Mouse (Mus musculus): ENCODE measurements around the gene Ppie. TPM values are rescaled to one million over a fixed set of nuclear protein-coding genes. Genes with fewer than 3 reads are reported as not detected.
"Not testable (repeated sequence)": the region's sequence is repeated elsewhere in the genome, so short reads cannot be mapped to it uniquely, and the experiment has no call there.

Ppie gene
- total RNA-seq, 1 experiment from 2014 or later = 35.3 TPM

DNA sequence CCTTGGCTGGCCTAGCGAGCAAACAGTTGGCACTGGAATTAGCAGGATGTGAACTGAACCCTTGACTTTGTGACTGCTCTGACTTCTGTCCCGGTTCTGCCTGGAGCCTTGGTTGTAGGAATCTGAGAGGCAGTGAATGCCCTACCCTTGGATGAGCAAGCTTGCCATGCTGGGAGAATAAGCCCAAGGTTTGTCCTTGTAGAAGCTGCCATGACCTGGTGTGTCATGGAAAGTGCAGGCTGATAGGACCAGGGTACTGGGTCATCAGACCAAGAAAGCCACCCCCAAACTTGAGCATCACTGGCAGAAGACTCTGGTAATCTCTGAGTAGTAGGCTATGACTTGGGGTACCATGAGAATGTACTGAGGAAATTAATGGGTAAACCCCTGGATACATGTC, 18.5 kb downstream of the Ppie start:
- no peak for ATAC-seq (replicated peaks; ENCODE audit: insufficient number of reproducible peaks, low FRiP score, low TSS enrichment, poor library complexity, severe bottlenecking)

DNA sequence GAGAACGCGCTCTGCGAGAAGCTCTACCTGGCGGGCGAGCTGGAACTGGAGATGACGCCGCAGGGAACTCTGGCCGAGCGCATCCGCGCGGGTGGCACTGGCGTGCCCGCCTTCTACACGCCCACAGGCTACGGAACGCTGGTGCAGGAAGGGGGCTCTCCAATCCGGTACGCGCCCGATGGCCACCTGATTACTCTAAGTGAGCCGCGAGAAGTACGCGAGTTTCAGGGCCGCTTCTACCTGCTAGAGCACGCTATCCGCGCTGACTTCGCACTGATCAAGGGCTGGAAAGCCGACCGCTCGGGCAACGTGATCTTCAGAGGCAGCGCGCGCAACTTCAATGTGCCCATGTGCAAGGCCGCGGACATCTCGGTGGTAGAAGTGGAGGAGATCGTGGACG, 23.1 kb downstream of the Ppie start:
- not testable (repeated sequence) for ATAC-seq (replicated peaks; ENCODE audit: insufficient number of reproducible peaks, low FRiP score, low TSS enrichment, poor library complexity, severe bottlenecking)

DNA sequence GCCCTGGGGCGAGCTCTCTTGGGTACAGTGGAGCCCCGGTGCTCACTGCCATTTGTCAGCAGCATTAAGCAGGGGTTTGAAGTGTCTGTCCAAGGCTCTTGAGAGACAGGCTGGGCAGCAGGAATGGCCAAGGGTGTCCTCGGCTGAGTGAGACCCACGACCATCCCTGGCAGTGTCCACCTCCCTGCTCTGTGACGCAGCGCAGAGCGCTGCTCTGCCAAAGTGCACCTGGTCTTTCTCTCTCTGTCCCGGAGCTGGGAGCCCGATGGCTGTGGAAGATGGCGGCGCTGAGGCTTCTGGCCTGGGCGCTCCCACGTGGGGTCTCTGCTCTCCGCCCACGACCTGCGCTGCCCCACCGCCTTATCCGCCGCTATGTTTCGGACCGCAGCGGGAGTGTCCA, 23.7 kb downstream of the Ppie start, which contains the start of gene Oxct2b:
Gene Oxct2b (plus strand): TSS at position 256 of the 400 bp plus-strand sequence.
- ATAC-seq (replicated peaks; ENCODE audit: insufficient number of reproducible peaks, low FRiP score, low TSS enrichment, poor library complexity, severe bottlenecking) = no peak

DNA sequence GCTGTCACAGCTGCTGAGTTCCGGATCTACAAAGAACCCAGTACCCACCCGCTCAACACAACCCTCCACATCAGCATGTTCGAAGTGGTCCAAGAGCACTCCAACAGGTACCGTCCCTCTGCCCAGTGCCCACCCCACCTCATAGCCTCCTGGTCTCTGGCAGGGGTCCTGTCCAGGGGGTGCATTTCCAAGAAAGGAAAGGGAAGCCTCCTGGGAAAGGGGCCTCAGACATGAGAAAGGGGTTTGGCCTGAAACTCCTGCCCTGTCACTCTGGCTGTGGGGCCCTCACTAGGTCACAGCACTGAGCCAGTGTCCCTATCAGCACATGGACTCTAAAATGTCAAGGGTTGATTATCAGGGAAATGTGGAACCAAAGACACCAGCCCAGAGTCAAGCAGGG, 25.1 kb downstream of the Ppie start:
- ATAC-seq (replicated peaks; ENCODE audit: insufficient number of reproducible peaks, low FRiP score, low TSS enrichment, poor library complexity, severe bottlenecking) = not testable (repeated sequence)

DNA sequence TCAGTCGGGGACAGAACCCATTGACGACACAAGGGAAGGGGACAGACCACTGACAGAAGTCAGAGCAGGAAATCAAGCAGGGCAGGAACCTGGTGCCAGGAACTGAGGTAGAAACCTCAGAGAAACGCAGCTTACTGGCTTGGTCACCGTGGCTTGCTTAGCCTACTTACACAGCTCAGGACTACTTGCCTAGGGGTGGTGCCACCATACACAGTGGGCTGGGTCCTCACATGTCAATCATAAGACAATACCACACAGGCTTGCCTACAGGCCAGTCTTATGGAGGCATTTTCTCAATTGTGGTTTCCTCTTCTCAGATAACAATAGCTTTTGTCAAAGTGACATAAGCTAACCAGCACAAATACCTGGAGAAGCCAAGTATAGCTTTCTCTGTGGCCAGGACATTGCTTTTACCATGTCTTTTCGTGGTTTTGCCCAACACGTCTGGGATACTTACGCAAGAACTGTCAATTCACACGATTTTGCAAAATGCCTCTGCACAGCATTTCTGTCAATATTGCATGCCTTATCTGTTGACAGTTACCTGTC, 27.5 kb downstream of the Ppie start:
- ATAC-seq (replicated peaks; ENCODE audit: insufficient number of reproducible peaks, low FRiP score, low TSS enrichment, poor library complexity, severe bottlenecking) = no peak

DNA sequence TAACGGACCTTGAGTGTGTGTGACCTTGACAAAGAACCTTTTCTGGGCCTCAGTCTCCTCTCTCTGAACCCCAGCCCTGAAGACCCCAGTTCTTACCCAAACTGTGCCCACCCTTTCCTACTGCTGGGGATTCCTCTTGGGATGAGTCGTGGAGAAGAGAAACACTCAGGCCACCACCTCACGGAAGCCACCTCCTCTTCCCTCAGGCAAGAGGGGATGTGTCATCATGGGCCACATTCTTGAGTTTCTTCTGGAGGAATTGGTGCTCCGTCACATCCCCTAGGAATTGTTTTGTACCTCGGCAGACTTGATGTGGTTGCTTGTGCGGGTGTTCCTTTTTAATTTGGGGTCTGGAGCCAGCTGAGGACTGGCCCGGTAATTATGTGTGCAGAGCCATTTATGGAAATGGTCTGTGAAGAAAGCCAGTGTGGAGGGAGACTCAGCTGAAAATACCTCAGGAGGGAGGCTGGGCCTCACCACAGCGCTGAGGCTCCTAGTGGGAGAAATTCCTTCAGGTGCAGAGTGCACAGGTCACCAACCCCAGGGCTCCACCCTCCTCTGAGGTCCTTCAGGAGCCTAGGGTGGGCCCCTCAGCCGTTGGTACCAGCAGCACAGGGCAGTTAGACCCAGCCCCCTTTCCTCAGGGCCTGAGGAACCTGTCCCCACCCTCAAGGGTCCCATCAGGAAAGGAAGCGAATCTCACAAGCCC, 28.3 kb downstream of the Ppie start:
- ATAC-seq (replicated peaks; ENCODE audit: insufficient number of reproducible peaks, low FRiP score, low TSS enrichment, poor library complexity, severe bottlenecking) = not testable (repeated sequence)

DNA sequence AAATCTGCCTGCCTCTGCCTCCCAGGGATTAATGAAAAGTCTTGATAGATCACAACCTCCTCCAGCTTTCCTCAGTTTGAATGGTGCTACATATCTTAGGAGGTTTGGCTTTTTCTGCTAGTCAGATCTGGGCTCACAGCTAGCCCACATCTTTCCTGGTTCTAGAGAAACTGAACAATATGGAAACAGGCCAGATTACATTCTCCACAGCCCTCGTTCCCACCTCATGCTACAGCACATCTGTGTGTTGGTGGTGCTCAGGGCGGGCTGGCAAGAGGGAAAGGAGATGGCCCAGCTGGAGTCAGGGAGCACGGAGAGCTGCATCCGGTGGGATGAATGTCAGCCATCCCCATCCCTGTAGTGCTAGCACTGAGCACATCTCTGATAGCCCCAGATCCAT, 29.0 kb downstream of the Ppie start:
- no peak for ATAC-seq (replicated peaks; ENCODE audit: insufficient number of reproducible peaks, low FRiP score, low TSS enrichment, poor library complexity, severe bottlenecking)

DNA sequence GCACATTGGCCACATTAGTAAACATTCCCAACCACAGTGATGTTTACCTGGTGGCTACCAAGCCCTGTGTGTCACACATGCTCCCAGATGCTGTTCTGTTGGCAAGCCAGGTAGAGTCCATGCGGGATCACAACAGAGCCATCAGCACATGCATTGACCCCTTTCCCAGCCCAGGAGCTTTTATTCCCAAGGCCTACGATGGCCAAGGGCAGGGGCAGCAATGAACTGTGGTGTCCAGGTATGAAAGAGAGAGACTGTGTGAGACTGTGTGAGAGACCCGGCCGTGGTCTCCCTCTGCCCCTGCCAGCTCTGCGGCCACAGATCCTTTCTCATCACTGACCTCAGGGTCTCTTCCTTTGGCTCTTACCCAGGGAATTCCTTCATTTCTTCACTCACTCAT, 31.7 kb downstream of the Ppie start:
- no peak for ATAC-seq (replicated peaks; ENCODE audit: insufficient number of reproducible peaks, low FRiP score, low TSS enrichment, poor library complexity, severe bottlenecking)

DNA sequence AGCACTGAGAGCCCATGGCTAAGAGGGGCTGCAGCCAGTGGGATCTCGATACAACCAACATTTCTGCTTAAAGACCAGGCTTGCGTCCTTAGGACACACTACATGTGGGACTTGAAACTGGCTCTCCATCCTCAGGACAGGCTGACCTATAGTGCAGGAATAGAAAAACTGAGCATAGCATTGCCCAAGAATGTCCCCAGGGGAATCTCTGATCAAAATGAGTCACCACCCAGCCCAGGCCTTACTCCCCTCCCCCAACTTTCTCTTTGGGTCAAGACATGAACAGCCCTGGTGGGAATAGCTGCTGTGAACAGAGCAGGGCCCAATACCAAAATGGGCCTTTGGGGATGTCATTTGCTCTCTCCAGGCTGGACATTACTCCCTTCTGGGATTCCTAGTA, 32.9 kb downstream of the Ppie start:
- ATAC-seq (replicated peaks; ENCODE audit: insufficient number of reproducible peaks, low FRiP score, low TSS enrichment, poor library complexity, severe bottlenecking) = no peak

DNA sequence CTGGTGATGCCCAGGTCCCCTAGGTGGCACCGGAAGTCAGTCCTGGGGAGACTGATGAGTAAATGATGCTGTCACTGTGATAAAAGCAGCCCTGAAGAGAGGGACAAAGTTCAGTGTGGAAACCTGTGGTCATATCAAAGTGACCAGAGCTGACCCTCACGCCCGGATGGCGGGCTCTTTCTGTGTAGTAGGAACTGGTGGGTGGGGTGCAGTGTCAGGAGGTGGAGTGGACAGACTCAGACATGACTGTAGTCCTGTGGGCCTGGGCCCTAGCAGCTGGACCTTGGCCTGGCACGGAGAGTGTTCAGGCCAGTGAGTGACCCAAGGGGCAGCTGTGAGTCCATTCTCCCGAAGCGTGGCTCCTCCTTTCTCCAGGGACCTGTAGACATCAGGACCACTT, 33.8 kb downstream of the Ppie start:
- ATAC-seq (replicated peaks; ENCODE audit: insufficient number of reproducible peaks, low FRiP score, low TSS enrichment, poor library complexity, severe bottlenecking) = not testable (repeated sequence)

DNA sequence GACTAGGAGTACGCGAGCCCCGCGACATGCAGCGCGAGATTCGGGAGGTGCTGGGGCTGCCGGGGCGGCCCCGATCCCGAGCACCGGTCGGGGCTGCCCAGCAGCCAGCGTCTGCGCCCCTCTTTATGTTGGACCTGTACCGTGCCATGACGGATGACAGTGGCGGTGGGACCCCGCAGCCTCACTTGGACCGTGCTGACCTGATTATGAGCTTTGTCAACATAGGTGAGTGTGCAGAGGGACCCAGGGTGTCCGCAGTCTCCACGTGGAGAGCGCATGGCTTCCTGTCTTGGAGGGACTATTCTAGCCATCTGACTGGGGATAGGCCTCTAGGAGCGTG, 34.3 kb downstream of the Ppie start:
- ATAC-seq (replicated peaks; ENCODE audit: insufficient number of reproducible peaks, low FRiP score, low TSS enrichment, poor library complexity, severe bottlenecking) = no peak

DNA sequence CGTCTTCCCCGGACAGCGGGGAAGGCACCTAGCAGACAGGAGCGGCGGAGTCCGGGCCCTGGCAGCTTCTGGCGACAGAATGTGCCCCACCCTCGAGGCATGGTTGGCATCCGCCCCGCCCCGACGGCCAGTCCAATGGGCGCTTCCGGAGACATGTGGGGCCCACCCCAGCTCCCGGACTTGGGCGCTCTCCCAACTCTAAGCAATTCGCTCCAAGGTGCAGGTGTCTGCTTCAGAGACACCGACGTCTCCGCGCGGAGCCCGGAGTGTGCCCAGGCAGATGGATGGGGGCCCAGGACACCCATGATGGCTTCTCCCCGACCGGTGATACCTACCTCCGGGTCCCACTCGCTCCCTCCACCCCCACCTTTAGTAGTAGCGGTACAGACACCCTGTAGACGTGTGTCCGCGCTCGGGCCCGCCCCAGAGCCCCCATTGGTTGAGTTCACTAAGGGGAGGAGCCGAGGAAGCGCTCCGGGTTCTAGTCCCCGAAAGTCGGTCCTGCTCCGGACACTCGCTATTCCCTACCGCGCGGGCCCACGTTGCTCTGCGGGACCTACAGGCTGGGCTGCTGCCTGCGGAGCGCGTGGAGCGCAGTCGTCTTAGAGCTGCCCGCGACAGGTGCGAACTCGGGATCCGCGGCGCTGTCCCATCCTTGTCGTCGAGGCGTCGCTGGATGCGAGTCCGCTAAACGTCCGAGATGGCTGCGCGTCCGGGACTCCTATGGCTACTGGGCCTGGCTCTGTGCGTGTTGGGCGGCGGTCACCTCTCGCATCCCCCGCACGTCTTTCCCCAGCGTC, 34.9 kb downstream of the Ppie start, which contains the start of gene Bmp8b:
Gene Bmp8b (plus strand): TSS at position 515 of the 800 bp plus-strand sequence.
- no peak for ATAC-seq (replicated peaks; ENCODE audit: insufficient number of reproducible peaks, low FRiP score, low TSS enrichment, poor library complexity, severe bottlenecking)

DNA sequence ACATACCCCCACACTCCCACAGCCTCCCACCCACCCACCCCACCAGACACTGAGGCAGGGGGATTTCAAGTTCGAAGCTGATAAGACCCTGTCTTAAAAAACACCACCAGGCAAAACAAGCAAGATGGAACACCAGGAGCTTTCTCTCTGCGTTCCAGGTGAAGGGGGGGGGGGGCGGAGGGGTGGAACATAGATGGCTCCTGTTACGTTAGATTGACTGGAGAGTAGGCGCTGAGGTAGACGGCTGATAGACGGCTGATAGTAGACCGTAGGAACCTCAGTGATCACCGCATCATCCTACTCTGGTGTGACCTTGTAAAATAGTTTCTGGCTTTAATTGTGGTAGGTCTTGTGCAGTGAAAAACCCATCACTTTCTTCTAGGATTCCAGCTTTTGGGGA, 45.9 kb downstream of the Ppie start:
- ATAC-seq (replicated peaks; ENCODE audit: insufficient number of reproducible peaks, low FRiP score, low TSS enrichment, poor library complexity, severe bottlenecking) = no peak

DNA sequence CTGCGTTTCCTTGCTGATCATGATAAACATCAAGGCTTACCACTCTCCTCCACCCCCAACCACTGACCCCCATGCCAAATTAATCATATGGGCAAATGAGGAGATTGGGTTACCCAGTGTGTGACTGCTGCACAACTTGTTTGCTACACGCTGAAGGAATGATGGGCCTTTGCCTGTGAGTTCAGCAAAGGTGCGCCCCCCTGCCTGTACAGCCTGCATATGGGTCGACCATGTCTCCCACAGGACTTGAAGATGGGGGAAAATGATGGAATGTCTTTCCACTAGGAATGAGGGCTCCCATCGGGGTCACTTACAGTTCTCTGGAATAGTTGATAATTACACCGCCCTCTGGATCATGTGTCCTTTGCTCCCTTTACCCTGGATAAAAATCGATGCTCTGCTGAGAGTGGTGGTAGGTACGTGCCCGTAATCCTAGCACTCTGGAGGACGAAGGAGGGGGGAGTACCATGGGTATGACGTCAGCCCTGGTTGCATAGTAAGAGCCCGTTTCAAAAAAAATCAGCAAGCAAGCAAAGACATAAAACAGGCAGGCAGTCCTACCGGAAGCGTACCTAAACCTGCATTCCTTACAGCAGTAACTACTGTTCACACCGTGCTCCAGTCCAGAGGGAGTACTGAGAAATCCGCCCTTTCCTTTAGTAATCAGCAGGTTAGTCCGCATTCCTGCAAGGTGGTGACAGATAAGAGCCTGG, 46.5 kb downstream of the Ppie start:
- no peak for ATAC-seq (replicated peaks; ENCODE audit: insufficient number of reproducible peaks, low FRiP score, low TSS enrichment, poor library complexity, severe bottlenecking)

DNA sequence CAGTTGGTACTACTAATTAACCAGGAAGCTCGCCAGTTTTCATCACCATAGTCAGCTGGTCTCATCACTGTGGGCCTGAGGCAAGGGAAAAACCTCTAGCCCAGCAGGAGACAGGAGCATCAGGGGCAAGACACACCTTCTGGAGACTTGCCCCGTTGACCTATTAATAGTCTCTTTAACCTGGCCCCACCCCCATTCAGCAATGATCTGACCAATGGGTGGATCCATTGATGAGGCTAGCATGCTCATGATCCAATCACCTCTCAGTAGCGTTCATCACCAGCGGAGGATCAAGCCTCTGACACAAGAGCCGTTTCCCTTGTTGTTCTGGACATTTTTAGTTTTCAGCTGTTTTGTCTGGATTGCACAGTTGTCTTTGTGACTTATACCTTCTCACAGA, 47.1 kb downstream of the Ppie start:
- ATAC-seq (replicated peaks; ENCODE audit: insufficient number of reproducible peaks, low FRiP score, low TSS enrichment, poor library complexity, severe bottlenecking) = no peak

DNA sequence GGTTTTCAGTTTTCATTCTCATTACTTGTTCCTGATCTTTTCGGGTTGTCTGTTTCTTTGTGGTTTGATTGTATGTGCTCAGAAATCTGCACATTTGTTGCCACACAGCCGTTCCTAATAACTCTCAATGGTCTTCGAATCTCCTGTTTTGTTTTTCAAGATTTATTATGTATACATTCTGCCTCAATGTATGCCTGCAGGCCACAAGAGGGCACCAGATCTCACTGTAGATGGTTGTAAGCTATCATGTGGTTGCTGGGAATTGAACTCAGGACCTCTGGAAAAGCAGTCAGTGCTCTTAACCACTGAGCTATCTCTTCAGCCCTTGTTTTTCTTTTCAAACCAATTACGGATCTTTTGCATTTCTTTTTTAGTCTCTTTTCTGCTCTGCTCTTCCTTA, 53.4 kb downstream of the Ppie start:
- ATAC-seq (replicated peaks; ENCODE audit: insufficient number of reproducible peaks, low FRiP score, low TSS enrichment, poor library complexity, severe bottlenecking) = no peak

DNA sequence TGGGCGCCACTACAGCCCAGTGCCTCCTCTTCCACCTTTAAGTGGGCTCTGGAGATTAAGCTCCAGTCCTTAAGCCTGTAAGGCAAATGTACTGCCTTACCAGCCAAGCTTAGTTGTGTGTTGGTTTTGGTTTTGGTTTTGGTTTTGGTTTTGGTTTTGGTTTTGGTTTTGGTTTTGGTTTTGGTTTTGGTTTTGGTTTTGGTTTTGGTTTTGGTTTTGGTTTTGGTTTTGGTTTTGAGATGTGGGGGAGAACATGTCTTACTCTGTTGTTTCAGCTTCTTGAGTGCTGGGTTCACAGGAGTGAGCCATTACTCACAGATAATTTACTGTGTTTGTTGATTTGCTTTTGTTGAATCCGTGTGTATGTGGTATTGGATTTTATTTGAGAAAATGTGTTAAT, 54.5 kb downstream of the Ppie start:
- no peak for ATAC-seq (replicated peaks; ENCODE audit: insufficient number of reproducible peaks, low FRiP score, low TSS enrichment, poor library complexity, severe bottlenecking)

DNA sequence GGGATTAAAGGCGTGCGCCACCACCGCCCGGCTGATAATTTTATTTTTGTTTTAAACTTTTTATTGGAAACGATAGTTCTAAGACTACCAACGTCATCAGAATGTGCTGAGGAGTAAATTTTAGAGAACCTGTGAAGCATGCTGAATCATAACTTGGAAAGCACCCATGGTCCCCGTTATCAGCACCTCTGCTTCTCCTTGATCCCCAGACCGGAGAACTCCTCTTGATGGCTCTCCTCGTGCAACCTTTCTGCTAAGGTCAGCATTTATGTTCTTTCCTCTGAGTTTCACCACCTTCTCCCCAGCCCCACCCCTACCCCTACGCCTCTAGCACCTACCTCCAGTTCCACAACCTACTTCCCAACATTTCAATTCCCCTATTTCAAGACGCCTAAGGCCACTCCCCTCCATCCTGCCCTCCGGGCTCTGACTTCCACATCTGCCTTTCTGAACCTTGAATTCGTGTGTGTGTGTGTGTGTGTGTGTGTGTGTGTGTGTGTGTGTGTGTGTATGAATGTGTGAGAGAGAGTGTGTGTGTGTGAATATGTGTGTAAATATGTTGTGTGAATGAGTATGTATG, 56.3 kb downstream of the Ppie start:
- no peak for ATAC-seq (replicated peaks; ENCODE audit: insufficient number of reproducible peaks, low FRiP score, low TSS enrichment, poor library complexity, severe bottlenecking)

All from monocyte, adult 5-6 weeks (primary cell).